Mouse (Mus musculus) CD8-positive naive resting alpha-beta T cell, adult 57 days (primary cell): ENCODE data around the gene Vmn1r57. TPM values are rescaled to one million over a fixed set of nuclear protein-coding genes. Genes with fewer than 3 reads are reported as not detected.

Experiments used
- total RNA-seq: library from RNA; stranded (reverse); gene quantifications from one replicate; pipeline ENCODE4 v1.2.4, GENCODE M21; 2023

The Vmn1r57 gene
- total RNA-seq = not detected

GRCm38 (mm10) chr7:5218193-5218592 is at the start of gene Vmn1r57:
TSS of gene Vmn1r57 (plus strand) at chr7:5218493.

GRCm38 (mm10) chr7:5196647-5197046 is 21.6 kb upstream of the Vmn1r57 start, which contains the start of gene Vmn1r56:
TSS of gene Vmn1r56 (minus strand) at chr7:5196747.

Other genes starting within 250 kb of the Vmn1r57 start
- not detected for gene Sbk3, start 247.3 kb upstream of the Vmn1r57 start, total RNA-seq
- 29.8 TPM for gene Zfp579, start 222.3 kb upstream of the Vmn1r57 start, total RNA-seq
- gene Zfp524, start 204.1 kb upstream of the Vmn1r57 start, total RNA-seq = 9.5 TPM
- gene Fiz1, start 203.8 kb upstream of the Vmn1r57 start, total RNA-seq = 51.1 TPM
- gene Gm44973, start 203.0 kb upstream of the Vmn1r57 start, total RNA-seq = not detected
- gene Zfp865, start 198.1 kb upstream of the Vmn1r57 start, total RNA-seq = 53.7 TPM
- gene Ccdc106, start 197.9 kb upstream of the Vmn1r57 start, total RNA-seq = not detected
- gene 4632433K11Rik, start 184.4 kb upstream of the Vmn1r57 start, total RNA-seq = not detected
- gene Zfp784, start 180.0 kb upstream of the Vmn1r57 start, total RNA-seq = 8.6 TPM
- 7.7 TPM for gene Zfp580, start 167.0 kb upstream of the Vmn1r57 start, total RNA-seq
- gene U2af2, start 156.3 kb upstream of the Vmn1r57 start, total RNA-seq = 400 TPM
- 106 TPM for gene Epn1, start 138.3 kb upstream of the Vmn1r57 start, total RNA-seq
- gene Rfpl4, start 101.5 kb upstream of the Vmn1r57 start, total RNA-seq = not detected
- not detected for gene Rasl2-9, start 92.5 kb upstream of the Vmn1r57 start, total RNA-seq
- gene Vmn1r55, start 68.8 kb upstream of the Vmn1r57 start, total RNA-seq = 0.03 TPM
- gene Vmn1r56, start 21.7 kb upstream of the Vmn1r57 start, total RNA-seq = not detected
- gene Gm5065, start 132.0 kb downstream of the Vmn1r57 start, total RNA-seq = not detected
- gene Nlrp2, start 132.5 kb downstream of the Vmn1r57 start, total RNA-seq = not detected
- gene Vmn1r58, start 194.9 kb downstream of the Vmn1r57 start, total RNA-seq = not detected
- not detected for gene Vmn1r59, start 238.3 kb downstream of the Vmn1r57 start, total RNA-seq